Mouse (Mus musculus): ENCODE data around the gene Szt2. TPM values are rescaled to one million over a fixed set of nuclear protein-coding genes. Genes with fewer than 3 reads are reported as not detected.

Gene Szt2
- polyA plus RNA-seq, 1 experiment from 2014 or later: 4.4 TPM

GRCm38 (mm10) chr4:118428531-118429214 is 19.6 kb upstream of the Szt2 start:
- peak overlapping the region; percentile 89 for H3K9ac ChIP-seq
- peak overlapping the region; percentile 84 for H3K27ac ChIP-seq (replicated peaks)
- 33% methylated on average over 15 of the region's 15 CpGs for WGBS
- peak overlapping the region; percentile 77 for H3K4me3 ChIP-seq
- no peaks in the 10 kb centered on the region for H3K9me3 ChIP-seq
- H3K36me3 ChIP-seq: peaks cover 45% of the 10 kb centered on the region
- peaks cover 34% of the 10 kb centered on the region for H3K4me1 ChIP-seq
- H3K4me2 ChIP-seq: peak overlapping the region; percentile 83
- no peak for ATAC-seq (ENCODE audit: extremely low read depth, insufficient number of reproducible peaks, low FRiP score, low TSS enrichment)
- H3K27me3 ChIP-seq (replicated peaks): no peaks in the 10 kb centered on the region

GRCm38 (mm10) chr4:118427768-118428451 is 18.8 kb upstream of the Szt2 start, which contains the start of gene Elovl1:
Gene Elovl1 (plus strand): TSS chr4:118428093.
- peak; percentile 95 for ATAC-seq (ENCODE audit: extremely low read depth, insufficient number of reproducible peaks, low FRiP score, low TSS enrichment)
- H3K9me3 ChIP-seq: no peaks in the 10 kb centered on the region
- H3K4me2 ChIP-seq: peak within 1 kb of the TSS; percentile 83
- H3K27me3 ChIP-seq (replicated peaks): no peaks in the 10 kb centered on the region
- under 1% methylated on average over 28 of the region's 31 CpGs for WGBS
- peaks cover 34% of the 10 kb centered on the region for H3K4me1 ChIP-seq
- peak within 1 kb of the TSS; percentile 84 for H3K27ac ChIP-seq (replicated peaks)
- peak within 1 kb of the TSS; percentile 89 for H3K9ac ChIP-seq
- peak within 1 kb of the TSS; percentile 77 for H3K4me3 ChIP-seq
- peaks cover 43% of the 10 kb centered on the region for H3K36me3 ChIP-seq

GRCm38 (mm10) chr4:118427415-118427767 is 18.3 kb upstream of the Szt2 start:
- H3K36me3 ChIP-seq: peaks cover 42% of the 10 kb centered on the region
- ATAC-seq (ENCODE audit: extremely low read depth, insufficient number of reproducible peaks, low FRiP score, low TSS enrichment): no peak
- WGBS: 4% methylated on average over 5 of the region's 5 CpGs
- H3K27ac ChIP-seq (replicated peaks): peak overlapping the region; percentile 84
- H3K9me3 ChIP-seq: no peaks in the 10 kb centered on the region
- peak overlapping the region; percentile 83 for H3K4me2 ChIP-seq
- H3K4me1 ChIP-seq: peaks cover 32% of the 10 kb centered on the region
- no peaks in the 10 kb centered on the region for H3K27me3 ChIP-seq (replicated peaks)
- peak overlapping the region; percentile 77 for H3K4me3 ChIP-seq
- H3K9ac ChIP-seq: peak overlapping the region; percentile 82

GRCm38 (mm10) chr4:118425374-118425773 is 16.3 kb upstream of the Szt2 start:
- H3K4me1 ChIP-seq: peaks cover 27% of the 10 kb centered on the region
- H3K4me2 ChIP-seq: no peak overlapping the region
- no peak overlapping the region for H3K9ac ChIP-seq
- H3K9me3 ChIP-seq: no peaks in the 10 kb centered on the region
- no peaks in the 10 kb centered on the region for H3K27me3 ChIP-seq (replicated peaks)
- peaks cover 40% of the 10 kb centered on the region for H3K36me3 ChIP-seq
- WGBS: 79% methylated on average over 1 of the region's 1 CpGs
- H3K27ac ChIP-seq (replicated peaks): no peak overlapping the region
- H3K4me3 ChIP-seq: no peak overlapping the region
- no peak for ATAC-seq (ENCODE audit: extremely low read depth, insufficient number of reproducible peaks, low FRiP score, low TSS enrichment)

GRCm38 (mm10) chr4:118424541-118425160 is 15.6 kb upstream of the Szt2 start:
- Histone ChIP-seq H3K4me1 (peaks cover 20% of the 10 kb centered on the region), H3K9ac (no peak overlapping the region), H3K9me3 (no peaks in the 10 kb centered on the region), H3K4me3 (no peak overlapping the region), H3K27ac (replicated peaks) (no peak overlapping the region), H3K4me2 (no peak overlapping the region), H3K36me3 (peaks cover 41% of the 10 kb centered on the region), H3K27me3 (replicated peaks) (no peaks in the 10 kb centered on the region)
- ATAC-seq (ENCODE audit: extremely low read depth, insufficient number of reproducible peaks, low FRiP score, low TSS enrichment): no peak
- 26% methylated on average over 4 of the region's 4 CpGs for WGBS

GRCm38 (mm10) chr4:118421384-118421783 is 12.3 kb upstream of the Szt2 start:
- Histone ChIP-seq H3K4me3 (no peak overlapping the region), H3K9ac (no peak overlapping the region), H3K9me3 (no peaks in the 10 kb centered on the region), H3K4me2 (no peak overlapping the region), H3K27me3 (replicated peaks) (no peaks in the 10 kb centered on the region), H3K4me1 (no peaks in the 10 kb centered on the region), H3K27ac (replicated peaks) (no peak overlapping the region), H3K36me3 (peaks cover 71% of the 10 kb centered on the region)
- 89% methylated on average over 3 of the region's 3 CpGs for WGBS
- ATAC-seq (ENCODE audit: extremely low read depth, insufficient number of reproducible peaks, low FRiP score, low TSS enrichment): no peak

GRCm38 (mm10) chr4:118417112-118417797 is 8.2 kb upstream of the Szt2 start:
- H3K9ac ChIP-seq: no peak overlapping the region
- H3K4me3 ChIP-seq: no peak overlapping the region
- H3K9me3 ChIP-seq: no peaks in the 10 kb centered on the region
- H3K4me2 ChIP-seq: no peak overlapping the region
- H3K4me1 ChIP-seq: no peaks in the 10 kb centered on the region
- peaks cover 96% of the 10 kb centered on the region for H3K36me3 ChIP-seq
- no peak for ATAC-seq (ENCODE audit: extremely low read depth, insufficient number of reproducible peaks, low FRiP score, low TSS enrichment)
- 81% methylated on average over 13 of the region's 13 CpGs for WGBS
- no peaks in the 10 kb centered on the region for H3K27me3 ChIP-seq (replicated peaks)
- no peak overlapping the region for H3K27ac ChIP-seq (replicated peaks)

DNA sequence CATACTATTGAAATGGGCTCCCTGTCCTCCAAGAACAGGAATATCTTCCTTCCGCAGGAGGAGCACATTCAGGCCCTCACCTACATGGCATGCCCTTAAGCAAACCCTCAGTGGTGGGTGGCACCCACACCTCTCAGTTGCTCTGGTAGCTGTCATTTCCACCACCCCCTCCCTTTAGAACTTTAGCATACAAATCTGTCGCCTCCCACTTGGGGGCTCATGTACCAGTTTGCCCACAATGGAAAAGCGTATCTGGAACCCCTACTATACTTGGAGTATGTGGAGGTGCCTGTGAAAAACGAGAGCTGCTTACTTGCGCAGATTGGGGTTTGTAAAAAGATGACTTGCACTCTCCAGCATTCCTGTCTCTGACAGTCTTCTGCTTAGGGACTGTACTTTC is 7.3 kb upstream of the Szt2 start:
- Histone ChIP-seq H3K9ac (no peak overlapping the region), H3K9me3 (no peaks in the 10 kb centered on the region), H3K36me3 (peaks cover 98% of the 10 kb centered on the region), H3K27ac (replicated peaks) (no peak overlapping the region), H3K27me3 (replicated peaks) (no peaks in the 10 kb centered on the region), H3K4me3 (no peak overlapping the region), H3K4me1 (no peaks in the 10 kb centered on the region), H3K4me2 (no peak overlapping the region)
- ATAC-seq (ENCODE audit: extremely low read depth, insufficient number of reproducible peaks, low FRiP score, low TSS enrichment): no peak
- WGBS: 90% methylated on average over 5 of the region's 5 CpGs

DNA sequence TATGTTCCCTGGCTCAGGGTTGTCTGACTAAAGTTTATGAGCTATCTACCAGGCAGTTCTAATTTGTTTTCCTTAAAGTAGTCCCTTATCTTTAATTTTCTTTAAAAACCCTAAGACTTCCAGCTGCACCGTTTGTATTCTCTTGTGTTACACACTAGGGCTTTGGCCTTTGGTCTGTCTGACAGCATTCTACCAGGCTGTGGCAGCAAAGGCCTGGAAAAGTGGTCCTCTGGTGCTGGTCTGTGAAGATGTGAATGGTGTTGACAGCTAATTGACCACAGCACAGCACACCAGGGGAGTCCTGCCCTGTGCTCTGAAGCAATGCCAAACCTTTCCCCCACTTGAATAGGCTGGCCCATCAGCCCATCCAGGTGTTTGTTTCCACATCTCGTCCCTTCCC is 6.7 kb upstream of the Szt2 start:
- Histone ChIP-seq H3K27ac (replicated peaks) (no peak overlapping the region), H3K4me3 (no peak overlapping the region), H3K4me1 (no peaks in the 10 kb centered on the region), H3K4me2 (no peak overlapping the region), H3K36me3 (peaks cover 98% of the 10 kb centered on the region), H3K9ac (no peak overlapping the region), H3K27me3 (replicated peaks) (no peaks in the 10 kb centered on the region), H3K9me3 (no peaks in the 10 kb centered on the region)
- 79% methylated on average over 2 of the region's 2 CpGs for WGBS
- ATAC-seq (ENCODE audit: extremely low read depth, insufficient number of reproducible peaks, low FRiP score, low TSS enrichment): no peak

DNA sequence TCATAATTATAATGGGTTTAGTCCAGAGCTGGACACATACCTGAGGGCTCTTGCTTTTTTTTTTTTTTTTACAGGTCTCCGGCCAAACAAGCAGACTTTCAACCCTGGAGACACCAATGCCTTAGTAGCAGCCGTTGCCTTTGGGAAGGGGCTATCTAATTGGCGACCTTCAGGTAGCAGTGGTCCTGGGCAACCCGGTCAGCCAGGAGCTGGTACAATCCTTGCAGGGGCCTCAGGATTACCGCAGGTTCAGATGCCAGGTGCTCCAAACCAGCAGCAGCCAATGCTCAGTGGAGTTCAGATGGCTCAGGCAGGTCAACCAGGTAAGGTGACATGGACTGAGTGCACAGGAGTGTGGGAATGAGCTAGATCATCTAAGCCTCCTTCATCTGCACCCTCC is 4.5 kb upstream of the Szt2 start:
- Histone ChIP-seq H3K9me3 (no peaks in the 10 kb centered on the region), H3K9ac (no peak overlapping the region), H3K27me3 (replicated peaks) (no peaks in the 10 kb centered on the region), H3K4me1 (peaks cover 10% of the 10 kb centered on the region), H3K4me2 (no peak overlapping the region), H3K36me3 (peaks cover 79% of the 10 kb centered on the region), H3K4me3 (no peak overlapping the region), H3K27ac (replicated peaks) (no peak overlapping the region)
- no peak for ATAC-seq (ENCODE audit: extremely low read depth, insufficient number of reproducible peaks, low FRiP score, low TSS enrichment)
- WGBS: 90% methylated on average over 5 of the region's 5 CpGs

DNA sequence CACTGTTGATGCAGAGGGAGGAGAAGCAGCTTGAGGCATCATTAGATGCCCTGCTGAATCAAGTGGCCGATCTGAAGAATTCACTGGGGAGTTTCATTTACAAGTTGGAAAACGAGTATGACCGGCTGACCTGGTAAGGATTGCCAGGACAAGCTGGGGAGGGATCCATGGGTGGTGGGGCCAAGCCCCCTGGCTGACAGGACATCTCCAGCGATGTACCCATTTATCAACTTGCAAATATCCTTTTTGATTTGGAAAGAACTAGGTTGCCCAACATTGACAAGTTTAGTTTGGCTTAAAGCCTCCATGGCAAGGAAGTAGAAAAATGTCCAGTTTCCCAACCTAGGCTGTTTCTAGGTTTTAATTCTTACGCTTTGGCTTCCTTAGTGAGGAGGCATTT is 1.8 kb upstream of the Szt2 start:
- no peak overlapping the region for H3K9ac ChIP-seq
- peaks cover 21% of the 10 kb centered on the region for H3K4me1 ChIP-seq
- ATAC-seq (ENCODE audit: extremely low read depth, insufficient number of reproducible peaks, low FRiP score, low TSS enrichment): no peak
- no peak overlapping the region for H3K27ac ChIP-seq (replicated peaks)
- H3K27me3 ChIP-seq (replicated peaks): no peaks in the 10 kb centered on the region
- no peaks in the 10 kb centered on the region for H3K9me3 ChIP-seq
- no peak overlapping the region for H3K4me3 ChIP-seq
- WGBS: 87% methylated on average over 5 of the region's 5 CpGs
- no peak overlapping the region for H3K4me2 ChIP-seq
- H3K36me3 ChIP-seq: peaks cover 55% of the 10 kb centered on the region
